Mouse (Mus musculus) CD4-positive, CD25-positive, alpha-beta regulatory T cell, adult 4 months (primary cell): ENCODE results near the gene E130218I03Rik. TPM values are rescaled to one million over a fixed set of nuclear protein-coding genes. Genes with fewer than 3 reads are reported as not detected.
"Not testable (repeated sequence)": the region's sequence is repeated elsewhere in the genome, so short reads cannot be mapped to it uniquely, and the experiment has no call there.

Source experiments
- ATAC-seq: one replicate; pipeline ENCODE4 v1.8.0; 2017
- polyA plus RNA-seq, 2 experiments: library from polyadenylated mRNA; unstranded; fragments of 100-300 nt; shearing (Covaris generic); gene quantifications; one replicate each; pipeline ENCODE4 v1.2.1; 2017

The E130218I03Rik gene
- polyA plus RNA-seq, 2 experiments from 2014 or later = 3.7 TPM; not detected in 1

DNA sequence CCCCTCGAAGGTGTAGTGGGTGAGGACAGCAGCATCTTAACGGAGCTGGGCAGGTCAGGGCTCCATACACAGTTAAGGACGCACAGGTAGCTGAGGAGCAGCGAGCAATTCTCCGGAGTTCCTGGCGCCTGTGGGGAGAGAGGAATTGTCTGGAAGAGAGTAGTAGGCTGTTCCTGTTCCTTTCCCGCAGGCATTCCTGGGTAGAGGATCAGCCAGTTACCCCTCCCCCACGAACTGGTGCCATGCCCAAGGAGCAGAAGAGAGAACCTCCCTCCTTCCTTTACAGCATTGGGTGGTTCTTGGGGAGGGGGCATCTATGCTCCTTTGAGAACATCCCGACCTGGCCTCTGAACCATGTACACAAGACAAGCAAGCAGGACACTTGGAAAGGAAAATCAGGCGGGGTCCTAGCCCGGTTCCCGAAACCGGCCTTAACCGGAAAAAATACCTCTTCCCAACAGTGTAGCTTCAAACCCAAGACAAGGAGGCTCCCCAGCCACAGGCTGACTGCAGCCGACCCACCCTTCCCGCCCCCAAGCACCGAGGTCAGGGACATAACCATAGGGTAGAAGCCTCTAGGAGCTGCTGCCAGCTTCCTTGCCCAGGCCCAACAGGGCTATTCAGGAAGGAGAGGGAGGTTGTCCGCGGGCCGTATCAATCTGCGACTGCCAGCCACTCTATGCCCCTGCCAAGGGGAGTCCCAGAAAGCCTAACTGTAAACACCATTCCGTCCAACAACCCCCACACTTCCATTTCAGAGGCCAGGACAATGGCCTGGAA is 8.9 kb downstream of the E130218I03Rik start:
- ATAC-seq = no peak

GRCm38 (mm10) chr4:134252911-134253721 is 9.7 kb downstream of the E130218I03Rik start:
- ATAC-seq = no peak

DNA sequence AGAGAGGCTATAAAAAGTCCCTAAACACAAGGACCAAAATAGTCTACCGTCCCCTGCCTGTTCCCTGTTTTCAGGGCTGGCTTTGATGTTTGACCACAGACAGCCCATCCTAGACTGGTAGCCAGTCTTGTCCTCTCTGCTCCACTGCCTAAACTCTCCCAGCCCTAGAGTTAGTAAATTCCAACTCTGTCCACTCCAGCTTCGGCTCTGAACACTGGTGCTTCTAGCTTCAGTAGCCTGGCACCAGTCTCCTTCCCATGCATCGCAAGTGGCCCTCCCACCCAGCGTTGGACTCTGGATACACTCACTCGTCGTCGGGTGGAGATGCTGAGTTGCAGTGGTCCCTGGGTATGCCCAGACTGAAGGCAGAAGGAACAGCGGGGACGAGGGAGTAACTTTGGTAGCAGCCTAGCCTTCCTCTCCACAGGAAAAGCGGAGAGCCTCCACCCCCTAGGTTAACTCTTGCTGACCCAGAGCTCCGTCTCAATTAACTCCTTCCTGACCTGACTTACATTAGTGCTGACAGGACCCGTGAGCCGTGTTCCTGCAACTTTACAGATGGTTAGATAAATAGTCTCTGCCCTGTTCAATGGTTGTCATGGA is 10.4 kb downstream of the E130218I03Rik start, which contains the start of gene Grrp1:
Grrp1 (minus strand) TSS at position 385 of the 603 bp plus-strand sequence.
- ATAC-seq = no peak

DNA sequence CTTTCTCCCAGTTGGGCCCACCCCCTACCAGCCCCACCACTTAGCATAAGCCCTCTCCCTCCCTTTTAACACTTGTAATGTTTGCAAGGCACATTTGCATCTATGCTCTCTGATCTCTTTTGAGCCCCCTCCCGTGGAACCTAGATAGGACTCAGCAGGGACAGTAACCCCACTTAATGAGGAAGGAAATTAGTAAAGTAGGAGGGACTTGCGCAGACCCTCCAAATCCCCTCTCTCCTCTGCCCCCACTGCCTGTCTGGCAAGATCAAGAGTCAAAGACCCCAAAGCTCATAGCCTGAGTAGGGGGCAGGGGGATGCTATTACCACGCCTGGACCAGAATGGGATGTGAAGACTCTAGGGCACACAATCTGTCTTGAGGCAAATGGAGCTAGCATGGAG is 11.4 kb downstream of the E130218I03Rik start:
- ATAC-seq = no peak

- no peak for ATAC-seq
Measured at GRCm38 (mm10) chr4:134255854-134256253, 12.4 kb downstream of the E130218I03Rik start.

- ATAC-seq = no peak
Measured at GRCm38 (mm10) chr4:134256407-134257197, 13.1 kb downstream of the E130218I03Rik start.

- ATAC-seq = no peak
Measured at GRCm38 (mm10) chr4:134257198-134258009, 13.9 kb downstream of the E130218I03Rik start.

GRCm38 (mm10) chr4:134258354-134258753 is 14.9 kb downstream of the E130218I03Rik start:
- ATAC-seq = no peak

DNA sequence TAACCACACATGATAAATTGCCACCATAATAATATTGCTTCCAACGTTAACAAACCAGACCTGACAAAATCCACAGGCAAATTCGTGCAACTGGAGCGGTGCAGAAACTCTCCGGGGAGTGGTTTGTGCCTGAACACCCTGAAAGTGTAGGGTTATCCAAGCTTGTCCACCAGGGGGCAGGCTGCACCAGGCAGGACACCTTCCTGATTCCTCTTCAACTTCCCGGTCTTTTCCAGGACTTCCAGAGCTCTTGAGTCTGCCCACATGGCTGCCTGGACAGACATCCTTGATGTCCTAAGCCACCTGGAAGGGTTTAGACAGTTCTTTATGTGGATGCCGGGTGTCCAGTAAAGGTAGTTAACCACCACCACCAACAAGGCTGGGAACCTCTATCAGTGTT is 19.7 kb downstream of the E130218I03Rik start:
- ATAC-seq = no peak

GRCm38 (mm10) chr4:134265860-134266585 is 22.6 kb downstream of the E130218I03Rik start:
- no peak for ATAC-seq

DNA sequence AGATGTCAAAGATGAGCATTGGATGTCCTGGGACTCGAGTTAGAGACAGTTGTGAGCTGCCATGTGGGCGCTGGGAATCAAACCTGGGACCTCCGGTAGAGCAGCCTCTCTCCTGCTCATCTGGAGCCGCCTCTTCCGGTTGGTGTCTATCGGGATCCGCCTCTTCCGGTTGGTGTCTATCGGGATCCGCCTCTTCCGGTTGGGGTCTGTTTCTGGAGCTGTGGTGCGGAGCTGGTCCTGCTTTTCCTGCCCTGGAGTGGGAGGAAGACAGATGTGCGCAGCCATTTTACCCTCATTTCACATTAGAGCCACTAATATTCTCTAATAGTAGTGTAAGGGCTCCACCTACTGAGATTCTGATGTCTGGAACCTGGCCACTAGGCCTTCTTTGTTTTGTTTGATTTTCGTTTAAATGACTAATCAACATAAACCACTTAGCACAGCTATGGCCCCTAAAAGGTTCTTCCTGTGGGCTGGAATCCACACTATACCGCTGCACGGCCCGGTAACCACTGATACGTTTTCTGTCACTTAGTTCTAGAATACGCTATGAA is 24.7 kb downstream of the E130218I03Rik start:
- no peak for ATAC-seq

DNA sequence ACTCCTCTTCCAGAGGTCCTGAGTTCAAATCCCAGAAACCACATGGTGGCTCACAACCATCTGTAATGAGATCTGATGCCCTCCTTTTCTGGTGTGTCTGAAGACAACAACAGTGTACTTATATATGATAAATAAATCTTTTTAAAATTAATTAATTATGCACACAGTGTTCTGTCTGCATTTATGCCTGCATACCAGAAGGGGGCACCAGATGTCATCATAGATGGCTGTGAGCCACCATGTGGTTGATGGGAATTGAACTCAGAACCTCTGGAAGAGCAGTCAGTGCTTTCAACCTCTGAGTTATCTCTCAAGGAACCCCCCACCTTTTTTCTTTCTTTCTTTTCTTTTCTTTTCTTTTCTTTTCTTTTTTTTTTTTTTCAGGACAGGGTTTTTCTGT is 26.2 kb downstream of the E130218I03Rik start:
- not testable (repeated sequence) for ATAC-seq

- no peak for ATAC-seq
Measured at GRCm38 (mm10) chr4:134271979-134272378, 28.5 kb downstream of the E130218I03Rik start.

GRCm38 (mm10) chr4:134272731-134273416 is 29.4 kb downstream of the E130218I03Rik start:
- ATAC-seq = no peak

DNA sequence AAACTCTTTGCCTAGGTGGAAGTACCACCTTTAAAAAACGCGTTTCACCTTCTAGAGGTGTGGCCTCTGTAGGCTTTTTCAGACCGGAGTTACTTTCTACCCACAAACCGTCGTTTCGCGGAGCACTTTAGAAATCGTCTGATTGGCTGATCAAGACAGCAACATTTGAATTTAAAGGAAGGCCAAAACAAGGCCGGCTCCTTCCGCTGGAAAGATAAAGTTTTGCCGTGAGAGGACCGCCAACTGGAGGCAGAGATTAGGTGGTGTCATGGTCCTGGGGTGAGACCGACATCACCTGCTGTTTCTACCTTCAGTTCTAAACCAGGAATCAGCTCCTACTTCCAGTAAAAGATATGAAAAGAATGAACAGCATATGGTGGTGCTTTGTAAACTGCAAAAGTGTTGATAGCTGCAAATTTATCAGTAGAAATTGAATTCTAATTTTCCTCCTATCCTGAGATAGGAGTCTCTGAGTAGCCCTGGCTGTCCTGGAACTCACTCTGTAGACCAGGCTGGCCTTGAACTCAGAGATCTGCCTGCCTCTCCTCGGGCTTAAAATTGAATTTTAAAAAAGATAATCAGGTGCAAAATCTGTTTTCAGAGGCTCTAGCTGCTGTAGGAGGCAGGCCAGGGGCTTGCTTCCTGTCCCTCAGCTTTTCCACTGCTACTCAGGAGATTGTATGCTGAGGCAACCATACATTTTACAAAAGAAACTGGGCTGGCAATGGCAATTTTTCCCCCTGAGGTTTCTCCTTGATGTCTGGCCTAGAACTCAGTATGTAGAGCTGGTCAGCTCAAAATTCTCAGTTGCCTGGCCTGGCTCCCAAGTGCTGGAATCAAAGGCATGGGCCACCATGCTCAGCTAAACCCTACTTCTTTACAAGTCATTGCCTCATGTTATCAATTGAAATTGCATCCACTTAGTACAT is 30.2 kb downstream of the E130218I03Rik start:
- ATAC-seq = peak; percentile 97

GRCm38 (mm10) chr4:134284942-134285341 is 41.5 kb downstream of the E130218I03Rik start:
- no peak for ATAC-seq

DNA sequence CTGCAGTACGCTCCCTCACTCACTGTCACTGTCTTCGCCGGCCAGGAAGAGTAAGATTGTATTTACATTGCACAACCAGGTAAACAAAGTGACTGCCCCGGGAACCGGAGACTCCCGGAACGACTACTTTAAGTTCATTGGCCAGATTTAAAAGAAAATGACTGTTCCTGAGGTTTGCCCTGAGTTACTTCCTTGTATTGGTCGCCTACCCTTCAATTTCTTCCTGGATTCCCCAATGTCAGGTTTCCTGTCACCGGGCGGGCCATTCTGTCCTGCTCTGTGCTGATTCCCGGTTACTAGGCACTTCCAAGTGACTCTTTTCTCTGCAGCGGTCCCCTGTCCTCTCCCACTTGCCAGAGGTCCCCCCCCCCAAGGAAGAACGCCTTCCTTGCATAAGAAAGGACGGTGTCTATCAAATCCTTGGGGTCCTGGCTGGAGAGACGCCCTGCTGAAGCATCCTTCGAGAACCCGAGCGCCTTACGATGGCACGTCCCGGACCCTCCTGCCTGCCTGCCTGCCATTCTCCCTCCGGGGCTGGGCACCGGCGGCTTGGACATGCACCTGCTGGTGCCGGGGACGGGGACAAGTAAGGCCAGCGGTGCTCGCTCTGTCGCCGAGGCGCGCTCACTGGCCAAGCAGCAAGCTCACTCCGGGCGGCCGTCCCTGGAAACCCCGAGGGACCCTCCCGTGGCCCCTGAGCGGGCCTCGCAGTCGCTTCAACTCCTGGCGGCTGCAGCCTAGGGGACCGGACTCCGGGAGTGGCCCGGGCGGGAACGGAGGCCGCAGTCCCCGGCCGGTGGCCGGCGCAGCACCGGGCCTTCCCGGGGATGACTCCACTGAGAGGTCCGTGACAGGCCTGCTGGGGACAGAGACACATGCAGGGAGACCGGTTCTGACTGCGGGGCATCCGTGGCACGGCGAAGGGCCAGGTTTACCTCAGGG is 43.0 kb downstream of the E130218I03Rik start:
- peak; percentile 11 for ATAC-seq
